Mouse (Mus musculus) layer of hippocampus, postnatal 25 days (tissue): Measurements from ENCODE around the gene Gm45233. TPM values are rescaled to one million over a fixed set of nuclear protein-coding genes. Genes with fewer than 3 reads are reported as not detected.
"Not testable (repeated sequence)": the region's sequence is repeated elsewhere in the genome, so short reads cannot be mapped to it uniquely, and the experiment has no call there.

Experiments used
- DNase-seq, 2 experiments: peaks; one replicate each; pipeline ENCODE4 v3.0.0; 2022; ENCODE audit warnings: mixed read lengths in 2 of 2, low spot score in 1 of 2; ENCODE audit errors: extremely low spot score in 1 of 2
- total RNA-seq, 2 experiments: library from RNA; stranded (reverse); gene quantifications; 2 replicates each; pipeline ENCODE4 v1.2.3; 2021

Gm45233 gene
- total RNA-seq = 1 to 10 TPM in 1 of 2 experiments, not detected in 1; 1.6 TPM

DNA sequence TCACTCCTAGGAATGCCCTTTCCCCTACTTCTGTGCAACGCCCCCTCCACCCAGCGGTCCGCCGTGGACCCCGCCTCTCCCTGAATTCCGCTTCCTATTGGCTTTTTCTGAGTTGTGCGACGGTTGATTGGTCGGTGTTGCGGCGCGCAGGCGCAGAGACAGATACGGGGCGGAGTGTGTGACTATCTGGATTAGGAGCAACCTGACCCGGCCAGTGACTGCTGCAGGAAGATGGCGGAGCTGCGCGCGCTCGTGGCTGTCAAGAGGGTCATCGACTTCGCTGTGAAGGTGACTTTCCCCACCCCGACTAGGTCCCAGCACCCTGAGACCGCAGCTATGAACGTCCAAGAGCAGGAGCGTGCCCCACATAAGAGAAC is at the start of gene Gm45233, which contains the start of gene Etfb:
Gene Gm45233 (plus strand): TSS at position 212 of the 377 bp plus-strand sequence.
Gene Etfb (plus strand): TSS at position 167 of the 377 bp plus-strand sequence.
- DNase-seq = peak; percentile 76 to 79

DNA sequence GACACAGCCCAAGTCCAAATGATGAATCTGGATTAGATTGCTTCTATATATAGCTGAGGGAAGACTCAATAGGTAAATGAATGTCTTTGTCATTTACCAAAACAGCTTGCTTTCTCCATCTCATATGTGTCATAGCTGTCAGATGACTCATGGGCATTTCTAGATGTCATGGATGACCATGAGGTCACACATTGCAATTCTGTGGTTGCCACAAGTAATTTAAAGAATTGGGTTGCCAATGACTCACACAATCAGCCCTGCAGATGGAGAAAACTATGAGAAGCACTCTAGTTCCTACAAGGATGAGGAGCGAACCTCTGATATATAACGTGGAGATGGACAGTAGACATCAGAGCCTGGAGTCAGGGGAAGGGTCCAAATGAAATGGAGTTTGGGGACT is 44.4 kb upstream of the Gm45233 start:
- no peak for DNase-seq

DNA sequence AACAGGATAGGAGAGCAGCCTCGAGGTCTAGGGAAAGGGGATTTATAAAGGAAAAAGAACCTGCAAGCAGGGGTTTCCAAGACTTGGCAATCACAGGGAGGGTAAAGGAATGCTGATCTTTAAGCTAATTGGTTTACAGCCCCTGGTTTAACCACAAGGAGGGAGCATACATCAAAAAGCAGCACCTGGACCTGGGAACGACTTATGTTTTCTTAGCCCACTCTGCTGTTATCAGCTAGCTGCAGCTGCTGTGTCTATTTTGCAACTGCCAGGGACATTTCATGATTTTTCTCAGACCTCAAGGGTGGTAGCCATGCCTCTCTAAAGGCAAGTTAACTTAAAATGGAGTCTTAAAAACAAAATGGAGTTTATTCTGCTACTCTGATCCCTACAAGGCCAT is 41.2 kb upstream of the Gm45233 start:
- DNase-seq = no peak

DNA sequence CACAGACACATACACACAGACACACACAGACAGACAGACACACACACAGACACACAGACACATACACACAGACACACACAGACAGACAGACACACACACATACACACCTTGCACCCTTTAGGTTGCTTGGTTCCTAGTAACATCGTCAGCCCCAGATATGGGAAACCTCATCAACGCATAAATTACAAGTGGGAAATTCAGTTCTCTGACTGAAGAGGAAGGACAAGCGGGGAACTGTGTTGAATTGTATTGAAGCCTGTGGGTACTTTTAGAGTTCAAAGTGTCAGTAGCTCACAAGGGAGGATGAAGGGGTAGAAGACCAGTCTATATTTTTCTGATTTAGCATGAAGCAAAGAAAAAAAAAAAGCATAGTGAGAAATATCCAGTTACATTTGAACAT is 36.4 kb upstream of the Gm45233 start:
- DNase-seq = no peak

DNA sequence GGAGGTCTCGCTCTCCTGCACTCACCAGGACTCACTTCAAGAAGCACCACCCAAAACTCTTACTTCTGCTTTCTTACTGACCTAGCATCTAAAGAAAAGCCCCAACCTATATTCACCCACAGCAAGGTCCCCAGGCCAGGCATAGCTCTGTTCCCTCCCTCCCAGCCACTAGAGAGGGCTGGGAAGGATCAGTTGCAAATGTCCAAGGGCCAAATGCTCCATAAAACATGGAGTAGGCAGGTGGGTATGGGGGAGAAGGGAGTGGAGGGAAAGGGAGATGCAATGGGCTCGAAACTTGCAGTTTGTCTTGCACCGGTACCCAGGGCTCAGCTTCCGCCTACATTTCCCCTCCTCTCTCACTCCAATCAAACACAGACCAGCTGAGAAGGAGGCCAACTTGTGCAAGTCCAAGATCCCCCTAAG is 35.8 kb upstream of the Gm45233 start, which contains the start of gene Siglecg:
Gene Siglecg (plus strand): TSS at position 74 of the 423 bp plus-strand sequence.
- DNase-seq = no peak

DNA sequence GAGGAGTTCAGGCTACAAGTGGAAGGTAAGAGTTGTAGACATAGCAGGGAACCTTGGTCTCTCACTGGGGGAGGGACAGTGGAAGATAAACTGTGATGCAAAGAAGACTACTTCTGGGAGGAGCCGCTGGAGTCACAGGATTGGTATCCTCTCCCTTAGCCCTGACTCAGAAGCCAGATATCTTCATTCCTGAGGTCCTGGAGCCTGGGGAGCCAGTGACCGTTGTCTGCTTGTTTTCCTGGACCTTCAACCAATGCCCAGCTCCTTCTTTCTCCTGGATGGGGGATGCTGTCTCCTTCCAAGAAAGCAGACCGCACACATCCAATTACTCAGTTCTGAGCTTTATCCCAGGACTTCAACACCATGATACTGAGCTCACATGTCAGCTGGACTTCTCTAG is 34.8 kb upstream of the Gm45233 start:
- no peak for DNase-seq

DNA sequence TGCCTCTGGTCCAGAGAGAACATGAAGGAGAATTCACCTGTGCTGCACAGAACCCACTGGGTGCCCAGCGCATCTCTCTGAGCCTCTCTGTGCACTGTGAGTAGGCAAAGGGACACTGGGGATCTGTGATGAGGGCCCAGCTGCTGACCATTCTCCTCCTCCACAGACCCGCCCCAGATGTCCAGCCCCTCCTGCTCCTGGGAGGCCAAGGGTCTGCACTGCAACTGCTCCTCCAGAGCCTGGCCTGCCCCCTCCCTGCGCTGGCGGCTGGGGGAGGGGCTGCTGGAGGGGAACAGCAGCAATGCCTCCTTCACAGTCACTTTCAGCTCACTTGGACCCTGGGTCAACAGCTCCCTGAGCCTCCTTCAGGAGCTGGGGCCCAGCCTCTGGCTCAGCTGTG is 32.2 kb upstream of the Gm45233 start:
- DNase-seq = not testable (repeated sequence)

DNA sequence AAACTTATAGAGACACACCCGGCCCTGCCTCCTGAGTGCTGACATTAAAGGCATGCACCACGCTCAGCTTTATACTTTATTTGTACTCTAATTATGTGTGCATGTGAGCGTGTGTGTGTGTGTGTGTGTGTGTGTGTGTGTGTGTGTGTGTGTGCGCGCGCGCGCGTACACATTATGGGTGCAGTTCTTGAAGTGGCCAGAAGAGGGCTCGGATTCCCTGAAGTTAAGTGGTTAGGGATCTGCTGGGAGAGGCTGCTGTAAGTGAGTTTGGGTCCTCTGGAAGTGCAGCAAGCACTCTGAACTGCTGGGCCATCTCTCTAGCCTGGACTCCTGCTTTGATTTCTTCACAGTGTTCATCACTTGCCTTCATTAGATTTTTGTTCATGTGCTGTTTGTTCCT is 26.6 kb upstream of the Gm45233 start:
- no peak for DNase-seq

DNA sequence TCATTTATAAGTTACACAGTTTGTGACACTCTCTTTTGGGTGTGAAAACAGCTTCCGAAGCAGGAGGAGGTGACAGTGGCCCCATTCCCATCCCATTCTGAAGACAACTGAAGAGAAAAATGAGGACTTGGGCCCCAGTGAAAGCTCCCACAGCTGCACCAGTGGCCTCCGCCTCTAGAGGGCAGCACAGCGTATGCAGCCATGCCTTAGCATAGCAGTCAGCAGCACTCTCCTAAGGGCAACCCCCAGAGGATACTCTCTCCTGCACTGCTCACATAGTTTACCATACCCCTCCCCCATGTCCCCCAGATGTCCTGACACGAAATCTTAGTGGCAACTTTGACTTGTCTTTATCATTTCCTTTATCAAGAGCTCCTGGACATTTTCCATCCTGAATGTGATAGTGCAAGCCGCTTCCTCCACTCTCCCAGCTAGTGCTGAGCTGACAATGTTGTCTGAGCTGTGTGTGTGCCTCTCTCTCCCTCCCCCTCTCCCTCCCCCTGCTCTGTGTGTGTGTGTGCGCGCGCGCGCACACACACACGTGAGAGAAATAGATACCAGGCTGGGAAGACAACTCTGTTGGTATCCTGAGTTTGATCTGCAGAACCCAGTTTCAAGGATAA is 20.8 kb upstream of the Gm45233 start:
- peak; percentile 84 to 96 for DNase-seq

DNA sequence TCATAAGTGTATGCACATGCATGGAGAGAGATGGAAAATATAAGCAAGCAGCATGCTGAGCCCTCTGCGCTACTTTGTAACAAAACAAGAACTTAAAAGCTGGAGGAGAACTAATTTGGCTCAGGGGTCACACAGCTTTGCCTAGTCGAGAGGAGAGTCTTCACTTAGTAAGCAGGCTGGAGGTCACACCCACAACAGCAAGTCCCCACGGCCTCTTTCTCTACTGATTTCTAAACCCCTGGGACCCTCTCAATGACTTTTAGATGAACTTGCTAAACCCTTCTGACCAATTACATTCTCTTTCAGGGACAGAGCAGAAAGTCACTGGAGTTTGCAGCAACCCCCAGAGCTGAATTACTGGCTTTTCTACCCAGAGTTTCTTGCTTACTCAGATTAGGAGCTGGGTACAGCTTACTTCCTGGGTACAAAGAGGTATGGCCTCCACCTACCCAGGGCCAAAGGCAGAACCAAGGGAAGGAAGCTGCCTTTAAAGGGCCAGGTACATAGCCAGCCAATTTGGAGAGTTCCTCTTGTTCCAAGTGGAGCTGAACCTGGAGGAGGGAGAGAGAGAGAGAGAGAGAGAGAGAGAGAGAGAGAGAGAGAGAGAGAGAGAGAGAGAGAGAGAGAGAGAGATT is 19.8 kb upstream of the Gm45233 start:
- no peak for DNase-seq

DNA sequence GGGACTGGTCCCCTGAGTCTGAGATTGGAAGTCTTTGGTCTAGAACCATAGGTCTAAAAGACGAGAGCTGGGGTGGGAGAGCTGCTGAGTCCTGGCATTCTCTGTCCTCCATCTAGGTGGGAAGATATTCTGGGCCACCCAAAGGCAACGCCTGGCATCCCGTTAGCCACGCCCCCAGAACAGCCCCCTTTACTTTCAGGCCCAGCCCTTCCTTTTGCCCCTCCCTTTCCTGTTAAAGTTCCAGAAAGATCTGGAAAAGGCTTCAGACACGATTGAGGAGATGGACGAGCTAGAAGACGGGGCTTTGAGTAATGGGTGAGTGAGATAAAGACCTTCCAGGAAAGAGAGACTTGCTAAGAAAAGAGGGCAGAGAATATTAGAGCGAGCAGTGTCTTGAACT is 16.5 kb upstream of the Gm45233 start, which contains the start of gene Lim2:
Gene Lim2 (plus strand): TSS at position 265 of the 400 bp plus-strand sequence.
- DNase-seq = no peak

DNA sequence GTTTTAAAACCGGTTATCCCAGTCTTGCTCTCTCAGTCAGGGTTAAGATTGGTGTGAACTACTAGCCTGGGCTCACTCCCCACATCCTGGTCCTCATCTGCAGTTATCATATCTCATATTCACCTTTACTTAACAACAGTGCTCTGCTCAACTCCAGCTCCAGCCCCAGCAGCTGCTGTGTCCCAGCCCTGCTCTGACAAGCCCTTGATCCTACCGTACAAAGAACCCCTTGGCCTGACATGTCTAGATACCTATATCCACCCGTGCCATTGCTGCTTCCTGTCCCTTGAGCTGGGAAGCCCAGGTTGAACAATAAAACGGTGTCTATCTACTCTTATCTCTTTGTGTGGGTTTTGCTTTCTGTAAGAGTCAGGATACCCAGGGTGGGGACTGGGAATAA is 14.4 kb upstream of the Gm45233 start:
- DNase-seq = no peak

DNA sequence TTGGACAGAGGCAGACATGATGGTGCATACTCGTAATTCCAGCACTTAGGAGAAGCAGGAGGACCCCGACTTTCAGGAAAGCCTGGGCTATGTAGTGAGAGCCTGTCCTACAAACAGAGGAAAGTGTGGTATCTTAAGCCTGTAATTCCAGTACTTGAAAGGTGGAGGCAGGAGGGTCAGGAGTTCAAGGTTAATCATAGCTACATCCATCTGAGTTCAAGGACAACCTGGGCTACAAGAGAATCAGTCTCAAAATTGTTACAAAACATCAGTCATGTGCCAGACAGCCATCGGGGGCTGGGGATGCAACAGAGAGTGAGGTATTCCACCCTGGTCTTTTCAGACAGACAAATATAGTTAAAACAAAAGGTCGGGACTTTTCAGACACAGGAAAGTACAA is 11.0 kb upstream of the Gm45233 start:
- DNase-seq = no peak

DNA sequence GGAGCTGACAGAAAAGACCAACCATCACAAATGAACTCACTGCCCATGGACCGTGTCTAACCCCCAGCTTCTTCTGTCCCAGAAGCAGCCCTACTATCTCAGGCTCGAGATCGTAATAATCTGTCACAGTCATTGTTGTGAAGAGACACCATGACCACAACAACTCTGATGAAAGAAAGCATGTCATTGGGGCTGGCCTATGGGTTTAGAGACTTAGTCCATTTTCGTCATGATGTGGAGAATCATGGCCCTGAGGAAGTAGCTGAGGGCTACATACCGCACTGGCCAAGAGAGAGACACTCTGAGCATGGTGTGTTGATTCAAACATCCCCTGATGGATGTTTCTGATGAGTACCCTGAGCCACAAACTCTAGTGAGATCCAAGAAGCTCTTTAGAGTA is 9.3 kb upstream of the Gm45233 start:
- DNase-seq = no peak

DNA sequence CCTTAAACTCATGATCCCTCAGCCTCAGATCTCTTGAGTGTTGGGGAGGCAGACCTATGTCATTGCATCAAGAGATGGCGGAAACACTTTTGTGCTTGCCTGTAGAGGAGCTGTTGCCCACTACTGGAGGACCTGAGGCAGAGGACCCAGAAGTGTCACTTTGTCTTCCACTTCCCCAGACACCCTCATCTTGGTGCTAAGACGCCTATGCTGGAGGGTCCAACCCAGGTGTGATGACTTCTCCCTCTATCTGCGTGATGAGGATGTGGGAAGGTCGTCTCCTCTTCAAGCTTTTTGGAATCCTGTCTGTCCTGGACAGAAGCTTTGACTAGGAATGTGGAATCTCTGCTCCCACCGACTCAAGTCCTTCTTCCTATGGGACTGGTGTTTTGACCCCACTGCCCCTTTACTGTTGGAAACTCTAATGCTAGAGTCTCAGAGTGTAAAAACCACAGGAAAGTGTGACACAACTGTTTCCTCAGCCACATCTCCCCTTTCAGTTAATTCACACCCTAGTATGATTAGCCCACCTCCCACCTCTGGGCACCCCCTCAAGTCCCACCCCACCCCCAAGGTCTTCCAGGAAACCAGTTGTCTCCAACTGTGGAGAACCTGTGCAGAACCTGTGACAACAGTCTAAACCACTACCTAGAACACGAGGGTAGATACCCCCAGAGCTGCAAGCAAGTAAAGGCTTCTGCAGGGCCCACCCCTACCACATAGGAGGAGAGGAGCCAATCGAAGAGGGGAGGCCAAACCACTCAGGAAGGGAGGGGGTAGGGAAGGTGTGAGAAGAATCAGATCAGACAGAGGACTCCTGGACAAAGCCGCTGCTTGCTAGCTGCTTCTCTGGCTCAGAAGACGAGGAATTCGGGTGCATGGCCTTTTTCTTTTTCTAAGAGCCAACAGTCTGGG is 7.3 kb upstream of the Gm45233 start, which contains the start of gene Nkg7:
Gene Nkg7 (plus strand): TSS at position 733 of the 915 bp plus-strand sequence.
- DNase-seq = no peak

DNA sequence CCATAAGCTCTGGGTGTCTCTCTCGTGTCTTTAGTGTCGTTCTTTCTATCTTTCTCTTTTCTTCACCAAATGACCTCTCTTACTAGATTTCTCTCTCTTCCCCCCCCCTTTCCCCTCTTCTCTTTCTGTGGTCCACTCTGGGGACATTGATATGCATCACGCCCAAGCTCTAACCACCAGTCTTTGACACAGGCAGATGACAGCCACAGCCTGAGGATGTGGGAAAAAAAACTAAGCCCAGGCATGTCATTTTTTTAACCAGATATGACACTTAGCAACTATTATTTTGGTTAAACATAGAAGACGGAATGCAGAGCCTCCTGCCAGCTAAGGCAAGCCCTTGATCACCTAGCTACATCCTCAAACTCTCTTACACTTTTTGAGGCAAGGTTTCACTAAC is 5.3 kb upstream of the Gm45233 start:
- no peak for DNase-seq

DNA sequence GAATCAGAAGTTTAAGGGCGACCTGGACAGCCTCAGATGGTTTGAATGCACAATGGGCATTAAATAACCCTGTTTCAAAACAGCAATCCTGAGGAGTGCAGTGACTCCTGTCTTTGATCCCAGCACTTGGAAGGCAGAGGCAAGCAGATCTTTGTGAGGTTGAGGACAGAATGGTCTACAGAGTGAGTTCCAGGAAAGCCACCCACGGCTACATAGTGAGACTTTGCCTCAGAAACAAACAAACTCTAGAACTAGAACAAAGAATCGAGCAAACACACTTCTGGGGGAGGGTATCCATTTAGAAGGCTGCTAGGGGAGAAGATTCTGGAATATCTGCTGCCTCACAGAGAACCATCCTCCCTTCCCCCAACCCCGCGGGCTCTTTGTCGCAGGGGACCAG is 3.4 kb upstream of the Gm45233 start, which contains the start of gene Cldnd2:
Gene Cldnd2 (plus strand): TSS at position 301 of the 400 bp plus-strand sequence.
- no peak for DNase-seq

DNA sequence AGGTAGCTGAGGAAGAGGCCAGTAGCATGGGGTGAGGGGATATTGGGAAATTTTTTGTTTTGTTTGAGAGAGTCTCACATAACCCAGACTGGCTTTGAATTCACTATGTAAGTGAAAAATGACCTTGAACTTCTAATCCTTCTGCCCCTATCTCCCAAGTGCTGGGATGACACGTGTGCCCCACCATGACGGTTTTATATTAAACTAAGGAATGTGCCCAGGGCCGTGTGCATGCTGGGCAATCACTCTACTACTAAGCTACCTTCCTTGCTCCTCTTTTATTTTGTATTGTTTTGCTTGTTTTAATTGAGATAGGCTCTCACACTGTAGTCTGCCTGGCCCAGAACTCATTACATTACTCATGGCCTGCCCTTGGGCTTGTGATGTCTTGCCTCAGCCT is 2.9 kb upstream of the Gm45233 start:
- no peak for DNase-seq

DNA sequence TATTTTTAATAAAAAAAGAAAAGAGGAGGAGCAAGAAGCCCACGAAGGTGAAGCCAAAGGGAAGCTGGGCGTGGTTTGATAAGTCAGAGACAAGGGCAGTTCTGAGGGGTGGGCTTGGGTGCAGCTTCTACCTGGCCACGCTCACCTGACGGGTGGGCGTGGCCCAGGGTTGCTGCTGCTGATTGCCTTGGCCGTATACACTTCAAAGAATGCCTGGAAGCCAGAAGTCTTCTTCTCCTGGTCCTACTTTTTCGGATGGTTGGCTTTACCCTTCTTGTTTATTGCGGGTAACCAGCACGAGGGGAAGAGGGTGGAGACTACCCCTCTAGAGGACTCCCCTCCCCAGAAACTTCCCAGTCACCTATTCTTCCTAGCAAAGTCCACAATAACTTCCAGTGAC is 1.2 kb upstream of the Gm45233 start:
- DNase-seq = no peak

DNA sequence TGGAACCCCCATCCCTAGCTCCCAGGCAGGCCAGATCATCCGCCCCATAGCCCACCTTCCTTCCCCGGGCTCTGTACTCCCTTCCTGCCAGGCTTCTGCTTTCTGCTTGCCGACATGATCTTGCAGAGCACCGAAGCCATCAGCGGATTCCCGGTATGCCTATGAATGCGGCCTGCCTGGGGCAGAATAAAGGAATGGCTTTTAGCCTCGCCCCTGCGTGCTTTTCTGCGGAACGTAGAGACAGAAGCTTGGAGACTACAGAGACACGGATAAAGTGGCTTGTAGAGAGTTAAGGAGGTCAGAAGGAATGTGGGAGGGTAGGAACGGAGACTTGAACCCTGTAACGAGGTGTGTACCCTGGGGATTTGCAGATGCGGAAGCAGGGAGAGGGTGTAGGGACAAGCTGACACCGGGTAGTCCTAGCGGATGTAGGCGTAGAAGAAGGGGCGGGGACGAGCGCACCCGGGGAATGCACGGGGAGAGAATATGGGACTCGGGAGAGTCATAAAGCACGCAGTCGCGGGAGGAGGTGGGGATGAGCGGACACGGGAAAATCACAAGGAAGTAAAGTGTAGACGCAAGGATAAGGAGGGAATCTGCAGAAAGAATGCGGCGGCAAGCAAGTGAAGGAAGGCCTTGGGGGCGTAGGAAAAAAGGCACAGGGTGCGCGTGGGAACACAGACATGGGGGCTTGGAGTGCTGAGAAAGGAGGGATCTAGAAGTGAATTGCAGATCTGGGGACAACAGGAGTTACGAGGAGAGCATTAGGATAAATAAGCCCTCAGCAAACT is 607 bp upstream of the Gm45233 start:
- peak; percentile 48 to 52 for DNase-seq
